Mouse (Mus musculus) MEL (cell line): ENCODE measurements at regions not wholly inside any gene's neighbourhood (a gene's known extent, or its start where the extent isn't known, plus 50 kb on each side); places are given as distances from the start of the nearest gene placed in this dataset.

Experiments used
- DNase-seq: peaks from one replicate; pipeline ENCODE4 v3.0.0; 2011; ENCODE audit warnings: low read depth, low spot score
- H3K27ac ChIP-seq: 2 replicates; pipeline ENCODE4 v1.5.1; 2012; ENCODE audit warnings: low read depth, mild to moderate bottlenecking, control low read depth, low read length, moderate library complexity; ENCODE audit not compliant: control insufficient read depth
- H3K27me3 ChIP-seq, 2 experiments: fragments of 150-350 bp in 1 of 2; sonication (generic) in 1 of 2; 2 replicates each; pipeline ENCODE4 v1.6.1; 2012; ENCODE audit warnings: low read length in 2 of 2, mild to moderate bottlenecking in 2 of 2, improper control_type of control experiment in 1 of 2, moderate library complexity in 1 of 2; ENCODE audit not compliant: insufficient read depth in 2 of 2, control insufficient read depth in 1 of 2
- H3K36me3 ChIP-seq, 2 experiments: 2 replicates each; pipeline ENCODE4 v1.6.1; 2012 to 2014; ENCODE audit warnings: low read length in 2 of 2, improper control_type of control experiment in 1 of 2, inconsistent platforms in 1 of 2, mild to moderate bottlenecking in 1 of 2; ENCODE audit not compliant: insufficient read depth in 2 of 2, control insufficient read depth in 1 of 2
- H3K4me1 ChIP-seq, 2 experiments: fragments of 150-350 bp in 1 of 2; sonication (generic) in 1 of 2; 2 replicates each; pipeline ENCODE4 v1.6.1; 2012; ENCODE audit warnings: low read length in 2 of 2, improper control_type of control experiment in 1 of 2, mild to moderate bottlenecking in 1 of 2; ENCODE audit not compliant: insufficient read depth in 2 of 2, control insufficient read depth in 1 of 2
- H3K4me3 ChIP-seq, 2 experiments: fragments of 150-350 bp in 1 of 2; sonication (generic) in 1 of 2; 2 replicates each; pipeline ENCODE4 v1.5.1; 2012; ENCODE audit warnings: low read depth in 2 of 2, low read length in 2 of 2, mild to moderate bottlenecking in 2 of 2, moderate library complexity in 2 of 2, control low read depth in 1 of 2, improper control_type of control experiment in 1 of 2; ENCODE audit not compliant: control insufficient read depth in 1 of 2, insufficient read depth in 1 of 2
- H3K79me2 ChIP-seq: 2 replicates; pipeline ENCODE4 v1.6.1; 2012; ENCODE audit warnings: mild to moderate bottlenecking, low read length, moderate library complexity; ENCODE audit not compliant: control insufficient read depth, poor library complexity, insufficient read depth
- H3K9ac ChIP-seq: 2 replicates; pipeline ENCODE4 v1.6.1; 2012; ENCODE audit warnings: low read depth, mild to moderate bottlenecking, control low read depth, low read length, moderate library complexity; ENCODE audit not compliant: control insufficient read depth, poor library complexity, severe bottlenecking
- H3K9me3 ChIP-seq: fragments of 150-350 bp; sonication (generic); replicated peaks from 2 replicates; pipeline ENCODE4 v1.6.1; 2012; ENCODE audit warnings: mild to moderate bottlenecking, low read length, improper control_type of control experiment, moderate library complexity; ENCODE audit not compliant: insufficient read depth
- BHLHE40 ChIP-seq: IDR thresholded peaks from 2 replicates; pipeline ENCODE4 v1.6.1; 2012; ENCODE audit warnings: low read depth, mild to moderate bottlenecking, inconsistent platforms, low read length, improper control_type of control experiment, borderline replicate concordance
- CHD1 ChIP-seq: IDR thresholded peaks from 2 replicates; pipeline ENCODE4 v1.6.1; 2012; ENCODE audit warnings: low read depth, mild to moderate bottlenecking, inconsistent platforms, low read length, improper control_type of control experiment
- E2F4 ChIP-seq: IDR thresholded peaks from 2 replicates; pipeline ENCODE4 v1.6.1; 2011; ENCODE audit warnings: low read depth, low read length, improper control_type of control experiment, borderline replicate concordance
- EP300 ChIP-seq, 2 experiments: IDR thresholded peaks; 2 replicates each; pipeline ENCODE4 v1.6.1; 2011; ENCODE audit warnings: improper control_type of control experiment in 2 of 2, low read length in 2 of 2, low read depth in 1 of 2, mild to moderate bottlenecking in 1 of 2
- GABPA ChIP-seq: IDR thresholded peaks from 2 replicates; pipeline ENCODE4 v1.6.1; 2012; ENCODE audit warnings: low read depth, mild to moderate bottlenecking, inconsistent platforms, low read length, improper control_type of control experiment, moderate library complexity
- GATA1 ChIP-seq: IDR thresholded peaks from 2 replicates; pipeline ENCODE4 v1.6.1; 2011; ENCODE audit warnings: low read depth, low read length, improper control_type of control experiment
- HCFC1 ChIP-seq: IDR thresholded peaks from 2 replicates; pipeline ENCODE4 v1.6.1; 2012; ENCODE audit warnings: low read depth, mild to moderate bottlenecking, inconsistent platforms, low read length, improper control_type of control experiment, moderate library complexity
- JUND ChIP-seq: IDR thresholded peaks from 2 replicates; pipeline ENCODE4 v1.6.1; 2011; ENCODE audit warnings: low read depth, mild to moderate bottlenecking, improper control_type of control experiment, low read length
- KAT2A ChIP-seq: conservative IDR thresholded peaks from 2 replicates; pipeline ENCODE4 v1.6.1; 2012; ENCODE audit warnings: low read depth, low read length, improper control_type of control experiment, inconsistent platforms
- MEF2A ChIP-seq: IDR thresholded peaks from 2 replicates; pipeline ENCODE4 v1.6.1; 2014; ENCODE audit warnings: low read depth, mild to moderate bottlenecking, inconsistent platforms, low read length, improper control_type of control experiment; ENCODE audit not compliant: poor library complexity, insufficient replicate concordance, severe bottlenecking; ENCODE audit errors: extremely low read depth
- MYB ChIP-seq: IDR thresholded peaks from 2 replicates; pipeline ENCODE4 v1.6.1; 2011; ENCODE audit warnings: mild to moderate bottlenecking, low read depth, low read length, improper control_type of control experiment
- NRF1 ChIP-seq: IDR thresholded peaks from 2 replicates; pipeline ENCODE4 v1.6.1; 2014; ENCODE audit warnings: low read depth, mild to moderate bottlenecking, inconsistent platforms, low read length, improper control_type of control experiment, moderate library complexity; ENCODE audit not compliant: poor library complexity, insufficient read depth, severe bottlenecking
- POLR2A ChIP-seq, 2 experiments: IDR thresholded peaks; 2 replicates each; pipeline ENCODE4 v1.6.1; 2011 to 2012; ENCODE audit warnings: low read length in 2 of 2, mild to moderate bottlenecking in 2 of 2, control low read depth in 1 of 2, improper control_type of control experiment in 1 of 2, low read depth in 1 of 2, moderate library complexity in 1 of 2; ENCODE audit not compliant: control insufficient read depth in 1 of 2, insufficient read depth in 1 of 2, poor library complexity in 1 of 2
- POLR2AphosphoS2 ChIP-seq: IDR thresholded peaks from 2 replicates; pipeline ENCODE4 v1.6.1; 2011; ENCODE audit warnings: low read length, improper control_type of control experiment
- POLR2AphosphoS5 ChIP-seq: IDR thresholded peaks from 2 replicates; pipeline ENCODE4 v1.6.1; 2012; ENCODE audit warnings: low read depth, borderline replicate concordance, mild to moderate bottlenecking, inconsistent platforms, low read length, moderate library complexity, mixed read lengths
- RAD21 ChIP-seq: IDR thresholded peaks from 2 replicates; pipeline ENCODE4 v1.6.1; 2011; ENCODE audit warnings: mild to moderate bottlenecking, low read depth, low read length, improper control_type of control experiment
- SIN3A ChIP-seq: IDR thresholded peaks from 2 replicates; pipeline ENCODE4 v1.6.1; 2012; ENCODE audit warnings: low read length, improper control_type of control experiment, inconsistent platforms
- SMC3 ChIP-seq: IDR thresholded peaks from 2 replicates; pipeline ENCODE4 v1.6.1; 2011; ENCODE audit warnings: low read depth, low read length, improper control_type of control experiment
- TAL1 ChIP-seq: IDR thresholded peaks from 2 replicates; pipeline ENCODE4 v1.6.1; 2012; ENCODE audit warnings: mild to moderate bottlenecking, inconsistent platforms, low read length, moderate library complexity, mixed read lengths
- UBTF ChIP-seq: IDR thresholded peaks from 2 replicates; pipeline ENCODE4 v1.6.1; 2012; ENCODE audit warnings: low read depth, mild to moderate bottlenecking, inconsistent platforms, low read length, improper control_type of control experiment, moderate library complexity, borderline replicate concordance; ENCODE audit not compliant: insufficient read depth
- USF1 ChIP-seq: IDR thresholded peaks from 2 replicates; pipeline ENCODE4 v1.6.1; 2014; ENCODE audit warnings: low read depth, mild to moderate bottlenecking, inconsistent platforms, low read length, improper control_type of control experiment, moderate library complexity
- ZKSCAN1 ChIP-seq: IDR thresholded peaks from 2 replicates; pipeline ENCODE4 v1.6.1; 2012; ENCODE audit warnings: low read depth, mild to moderate bottlenecking, inconsistent platforms, low read length, improper control_type of control experiment, moderate library complexity
- ZMIZ1 ChIP-seq: IDR thresholded peaks from 2 replicates; pipeline ENCODE4 v1.6.1; 2012; ENCODE audit warnings: low read depth, mild to moderate bottlenecking, inconsistent platforms, low read length, improper control_type of control experiment, moderate library complexity
- ZNF384 ChIP-seq: IDR thresholded peaks from 2 replicates; pipeline ENCODE4 v1.6.1; 2012; ENCODE audit warnings: low read depth, mild to moderate bottlenecking, inconsistent platforms, low read length, improper control_type of control experiment

DNA sequence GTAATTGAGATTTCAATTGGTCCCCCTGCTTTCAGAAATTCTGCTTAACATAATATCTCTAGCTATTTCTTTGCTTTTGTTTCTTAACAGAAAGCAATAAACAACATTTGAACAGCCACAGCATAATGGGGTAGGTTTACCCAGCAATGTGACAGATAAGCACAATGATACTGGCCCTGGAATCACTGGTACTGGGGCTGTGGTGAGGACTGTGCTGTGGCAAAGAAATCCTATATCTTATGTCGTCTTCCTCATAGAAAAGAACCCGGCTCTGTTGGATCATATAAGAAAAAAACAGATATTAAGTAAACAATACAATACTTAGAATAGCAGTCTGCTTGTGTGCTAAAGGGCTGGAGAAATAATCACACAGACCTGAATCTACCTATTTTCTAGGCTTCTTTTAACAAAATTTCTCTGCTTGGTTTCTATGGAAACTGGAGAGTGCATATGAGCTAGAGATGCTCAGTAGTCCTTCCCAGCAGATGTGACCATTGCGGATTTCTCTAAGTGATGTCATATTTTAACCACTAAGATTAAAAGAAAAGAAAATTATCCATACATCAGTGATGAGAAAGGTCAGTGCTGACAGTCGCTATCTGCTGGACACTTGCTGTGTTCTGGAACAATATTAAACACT lies 119.8 kb upstream of the Gnao1 start:
- Histone ChIP-seq H3K36me3 (no peaks in the 10 kb centered on the region), H3K27ac (no peak overlapping the region), H3K79me2 (no peaks in the 10 kb centered on the region), H3K27me3 (no peaks in the 10 kb centered on the region), H3K4me1 (no peaks in the 10 kb centered on the region), H3K9ac (no peak overlapping the region), H3K4me3 (no peak overlapping the region), H3K9me3 (no peaks in the 10 kb centered on the region; the same call in 1 of the 2 replicates)
- TF ChIP-seq SIN3A (no peak), CHD1 (no peak), HCFC1 (no peak), NRF1 (no peak), MEF2A (no peak), USF1 (no peak), ZMIZ1 (no peak), ZKSCAN1 (no peak), E2F4 (no peak), TAL1 (no peak), MYB (no peak), SMC3 (no peak)
- DNase-seq = no peak

DNA sequence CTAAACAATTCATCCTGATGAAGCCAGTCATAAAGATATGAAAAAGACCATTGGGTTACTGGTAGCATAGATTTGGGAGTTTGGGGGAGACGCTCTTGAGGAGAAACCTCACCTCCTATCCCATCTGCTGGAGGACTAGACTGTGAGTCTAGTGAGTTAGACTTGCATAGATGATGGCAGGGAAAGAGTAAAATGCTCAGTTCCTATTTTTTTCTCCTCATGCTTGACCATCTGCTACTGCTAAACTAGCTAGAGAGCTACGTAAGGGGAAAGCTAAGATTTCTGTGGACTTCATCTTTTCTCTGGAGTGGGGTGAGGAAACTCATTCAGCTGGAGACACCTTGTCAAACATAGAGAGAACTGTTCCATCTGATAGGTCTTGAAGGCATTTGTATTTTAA lies 118.4 kb upstream of the Gnao1 start:
- Histone ChIP-seq H3K79me2 (no peaks in the 10 kb centered on the region), H3K9me3 (no peaks in the 10 kb centered on the region; the same call in 1 of the 2 replicates), H3K4me3 (no peak overlapping the region), H3K27ac (no peak overlapping the region)
- TF ChIP-seq GATA1 (no peak), UBTF (no peak), JUND (no peak), BHLHE40 (no peak), RAD21 (no peak), HCFC1 (no peak), POLR2A (IDR thresholded peaks at IDR 0.05; ENCODE audit: control insufficient read depth in 1 of 2, insufficient read depth in 1 of 2, low read depth in 1 of 2, low read length in 2 of 2, poor library complexity in 1 of 2) (no peak), POLR2AphosphoS2 (no peak), USF1 (no peak), TAL1 (no peak), ZNF384 (no peak), KAT2A (no peak), POLR2AphosphoS5 (no peak), EP300 (IDR thresholded peaks at IDR 0.05; ENCODE audit: low read depth in 1 of 2, low read length in 2 of 2) (no peak), MEF2A (no peak), GABPA (no peak)
- TF ChIP-seq, all 39 proteins: peak for 0
- no peak for DNase-seq
- no peak overlapping the region for H3K9ac ChIP-seq
- H3K36me3 ChIP-seq = no peaks in the 10 kb centered on the region
- no peaks in the 10 kb centered on the region for H3K27me3 ChIP-seq
- H3K4me1 ChIP-seq = no peaks in the 10 kb centered on the region
